Mouse (Mus musculus) stomach, postnatal 0 days (tissue): ENCODE measurements at regions not wholly inside any gene's neighbourhood (a gene's known extent, or its start where the extent isn't known, plus 50 kb on each side); places are given as distances from the start of the nearest gene placed in this dataset.
"Not testable (repeated sequence)": the region's sequence is repeated elsewhere in the genome, so short reads cannot be mapped to it uniquely, and the experiment has no call there.

ENCODE experiments used
- ATAC-seq: fragments of 200-750 bp; cut with Nextera tagmentation; 2 replicates; pipeline ENCODE4 v1.8.0; 2017; ENCODE audit not compliant: low FRiP score, low TSS enrichment
- DNase-seq: peaks from one replicate; pipeline ENCODE4 v3.0.0-alpha.2; 2016; ENCODE audit warnings: low spot score
- H3K27ac ChIP-seq: fragments of 300-500 bp; sonication (generic); replicated peaks from 2 replicates; pipeline ENCODE4 v1.5.1; 2014; ENCODE audit warnings: mild to moderate bottlenecking, control low read depth
- H3K27me3 ChIP-seq: fragments of 300-500 bp; sonication (generic); 2 replicates; pipeline ENCODE4 v1.6.1; 2014; ENCODE audit warnings: low read length; ENCODE audit not compliant: control insufficient read depth, insufficient read depth
- H3K36me3 ChIP-seq: fragments of 300-500 bp; sonication (generic); 2 replicates; pipeline ENCODE4 v1.6.1; 2014; ENCODE audit warnings: low read length, mixed read lengths; ENCODE audit not compliant: control insufficient read depth, insufficient read depth
- H3K4me1 ChIP-seq: fragments of 300-500 bp; sonication (generic); replicated peaks from 2 replicates; pipeline ENCODE4 v1.6.1; 2014; ENCODE audit warnings: antibody characterized with exemption; ENCODE audit not compliant: control insufficient read depth, insufficient read depth
- H3K4me2 ChIP-seq: fragments of 300-500 bp; sonication (generic); replicated peaks from 2 replicates; pipeline ENCODE4 v1.6.1; 2014; ENCODE audit warnings: low read depth, mild to moderate bottlenecking, control low read depth, moderate library complexity
- H3K4me3 ChIP-seq: fragments of 300-500 bp; sonication (generic); 2 replicates; pipeline ENCODE4 v1.5.1; 2014; ENCODE audit warnings: low read depth, low read length, control low read depth
- H3K9ac ChIP-seq: fragments of 300-500 bp; sonication (generic); 2 replicates; pipeline ENCODE4 v1.6.1; 2014; ENCODE audit warnings: mild to moderate bottlenecking, low read length, control low read depth, mixed read lengths
- H3K9me3 ChIP-seq: fragments of 300-500 bp; sonication (generic); 2 replicates; pipeline ENCODE4 v1.6.1; 2016; ENCODE audit warnings: low read length; ENCODE audit not compliant: control insufficient read depth
- CTCF ChIP-seq: IDR thresholded peaks from 2 replicates; pipeline ENCODE4 v1.5.1; 2016; ENCODE audit warnings: antibody characterized with exemption, low read depth, mild to moderate bottlenecking, moderate library complexity
- EP300 ChIP-seq: optimal IDR thresholded peaks from 2 replicates; pipeline ENCODE3; 2016; ENCODE audit warnings: antibody characterized with exemption
- WGBS: fragments of 180-500 bp; shearing (Covaris S2); extraction: QIAGEN DNeasy Blood & Tissue Kit; methylation state at CpG from one replicate; pipeline ENCODE4 v1.1.7; 2014; 5-methylcytosine and 5-hydroxymethylcytosine counted together

DNA sequence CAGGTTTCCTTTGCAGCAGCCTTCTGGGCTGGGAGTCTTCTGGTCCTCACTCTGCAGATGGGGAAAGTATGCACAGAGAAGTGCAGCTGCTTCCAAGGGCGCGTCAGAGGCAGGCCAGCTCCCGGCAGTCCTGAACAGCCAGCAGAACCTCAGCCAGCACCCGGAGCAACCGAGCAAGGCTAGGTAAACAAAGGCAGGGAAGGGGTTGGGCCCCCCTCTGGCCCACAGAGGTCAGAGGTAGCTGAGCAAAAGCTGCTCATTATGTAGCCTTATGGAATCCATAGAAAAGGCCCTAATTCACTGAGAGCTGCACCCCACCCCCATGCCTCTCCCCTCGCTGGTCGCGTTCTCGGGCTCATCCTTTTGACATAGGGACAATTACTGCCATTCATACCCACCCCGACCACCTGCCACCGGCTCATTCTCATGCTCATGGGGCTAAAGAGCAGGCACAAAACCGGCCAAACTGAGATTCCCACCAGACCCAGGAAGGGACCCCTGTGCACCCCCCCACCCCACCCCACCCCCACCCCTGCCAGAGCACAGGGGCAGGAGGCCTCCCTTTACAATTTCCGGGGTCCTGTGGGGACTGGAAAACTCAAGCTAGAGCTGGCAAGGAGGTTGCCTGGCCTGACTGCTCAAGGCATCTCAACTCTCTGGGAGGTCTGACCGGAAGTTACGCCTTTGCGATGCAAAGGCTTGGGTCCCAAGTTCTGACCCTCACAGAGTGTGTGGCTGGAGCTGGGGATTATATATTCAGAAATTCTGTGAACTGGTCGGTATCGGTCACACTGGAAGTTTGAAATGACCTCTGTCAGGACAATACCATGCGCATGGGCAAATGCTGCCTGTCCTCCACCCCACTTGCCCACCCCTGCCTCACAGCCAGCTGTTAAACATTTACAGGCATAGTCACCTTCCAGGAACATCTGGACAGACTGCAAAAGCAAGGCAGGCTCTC is 59.0 kb upstream of the Fzd7 start:
- H3K4me1 ChIP-seq, result 0 out of 2 replicates have a peak, but pooled peaks cover 9% of the 10 kb centered on the region
- H3K4me3 ChIP-seq, result no peak overlapping the region
- H3K27me3 ChIP-seq, result no peaks in the 10 kb centered on the region
- DNase-seq (no peak), ATAC-seq (no peak)
- H3K4me2 ChIP-seq, result 0 out of 2 replicates have a peak overlapping the region, but pooled peaks have one; percentile 6
- no peaks in the 10 kb centered on the region for H3K9me3 ChIP-seq
- TF ChIP-seq CTCF, result no peak
- no peak for TF ChIP-seq EP300
- H3K36me3 ChIP-seq, result no peaks in the 10 kb centered on the region
- whole genome bisulfite sequencing, result 29% methylated on average over 19 of the region's 19 CpGs
- H3K27ac ChIP-seq, result 0 out of 2 replicates have a peak overlapping the region, but pooled peaks have one; percentile 24
- H3K9ac ChIP-seq, result no peak overlapping the region

DNA sequence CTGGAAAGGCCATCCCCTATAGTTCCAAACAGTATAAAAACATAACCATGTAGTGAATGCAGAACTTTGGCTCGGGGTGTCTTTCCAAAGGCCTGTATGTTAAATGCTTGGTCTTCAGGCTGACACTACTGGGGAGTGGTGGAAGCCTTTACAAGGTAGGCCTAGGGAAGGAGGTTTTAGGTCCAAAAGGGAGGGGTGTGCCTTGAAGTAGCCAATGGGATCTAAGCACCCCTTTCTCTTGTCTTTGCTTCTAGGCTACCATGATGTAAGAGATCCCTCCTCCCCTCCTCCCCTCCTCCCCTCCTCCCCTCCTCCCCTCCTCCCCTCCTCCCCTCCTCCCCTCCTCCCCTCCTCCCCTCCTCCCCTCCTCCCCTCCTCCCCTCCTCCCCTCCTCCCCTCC is 56.5 kb upstream of the Fzd7 start:
- DNase-seq, H3K4me1 ChIP-seq, H3K9ac ChIP-seq, H3K4me2 ChIP-seq, H3K4me3 ChIP-seq, H3K36me3 ChIP-seq, ATAC-seq, H3K27me3 ChIP-seq, H3K9me3 ChIP-seq, H3K27ac ChIP-seq: not testable (repeated sequence)
- 94% methylated on average over 1 of the region's 1 CpGs for WGBS

DNA sequence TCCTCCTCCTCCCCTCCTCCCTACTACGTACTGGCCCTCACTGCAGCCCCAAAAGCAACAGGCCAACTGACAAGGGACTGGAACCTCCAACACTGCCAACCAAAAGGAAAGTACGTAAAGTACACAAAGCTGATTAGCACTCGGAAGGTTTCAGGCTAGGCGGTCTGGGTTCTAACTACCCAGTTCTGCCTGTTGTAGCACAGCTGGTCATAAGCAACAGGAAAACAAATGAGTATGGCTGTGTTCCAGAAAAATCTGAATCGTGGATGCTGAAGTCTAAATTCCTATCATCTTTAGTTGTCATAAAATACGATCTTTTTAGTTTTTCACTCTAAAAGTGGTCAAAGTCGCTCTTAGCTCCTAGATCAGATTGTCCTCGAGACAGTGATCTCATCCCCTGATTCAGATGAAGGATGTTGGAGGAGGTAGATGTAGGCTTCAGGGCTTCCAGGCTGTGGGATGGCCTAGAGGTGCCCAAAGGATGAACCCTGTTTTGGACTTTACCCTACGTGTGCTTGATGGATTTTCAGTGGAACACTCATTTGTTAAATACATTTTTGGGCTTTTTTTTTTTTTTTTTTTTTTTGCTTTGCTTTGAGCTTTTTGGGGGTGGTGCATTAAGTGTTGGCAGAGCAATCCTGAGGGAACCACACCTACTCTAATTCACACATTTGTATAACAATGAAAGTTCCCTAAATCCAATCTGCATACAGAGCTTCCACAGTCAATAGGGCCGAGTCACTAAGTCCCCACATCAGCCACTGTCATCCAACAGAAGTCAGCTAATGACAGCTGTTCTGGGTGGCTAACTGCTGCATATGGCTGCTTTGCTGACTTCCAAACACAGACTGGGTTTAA is 55.6 kb upstream of the Fzd7 start:
- WGBS, result 40% methylated on average over 9 of the region's 10 CpGs
- no peak overlapping the region for H3K4me3 ChIP-seq
- no peak for ATAC-seq
- H3K27ac ChIP-seq, result no peak overlapping the region
- no peak overlapping the region for H3K9ac ChIP-seq
- H3K36me3 ChIP-seq, result no peaks in the 10 kb centered on the region
- 0 out of 2 replicates have a peak, but pooled peaks cover 9% of the 10 kb centered on the region for H3K4me1 ChIP-seq
- TF ChIP-seq EP300, result no peak
- no peak for TF ChIP-seq CTCF
- H3K4me2 ChIP-seq, result no peak overlapping the region
- no peaks in the 10 kb centered on the region for H3K9me3 ChIP-seq
- H3K27me3 ChIP-seq, result no peaks in the 10 kb centered on the region
- no peak for DNase-seq

DNA sequence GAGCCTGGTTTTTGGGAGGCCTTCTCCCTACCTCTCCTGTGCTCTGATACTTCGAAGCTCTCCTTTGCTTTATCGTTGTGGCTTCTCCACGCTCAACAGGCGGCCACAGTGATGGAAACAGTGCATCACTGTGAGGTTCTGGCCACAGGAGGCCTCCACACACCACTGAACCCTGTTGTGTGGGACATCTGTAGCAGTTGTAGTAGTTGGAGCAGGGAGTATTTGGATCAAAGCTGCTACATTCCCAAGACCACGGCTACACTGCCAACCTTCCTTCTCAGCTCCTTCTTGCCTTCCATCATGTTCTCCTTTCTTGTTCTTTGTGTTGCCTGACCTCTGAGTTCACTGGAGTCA is 55.0 kb upstream of the Fzd7 start:
- no peaks in the 10 kb centered on the region for H3K27me3 ChIP-seq
- H3K9ac ChIP-seq, result no peak overlapping the region
- TF ChIP-seq CTCF (peak; percentile 63), EP300 (no peak)
- no peaks in the 10 kb centered on the region for H3K36me3 ChIP-seq
- ATAC-seq (no peak), DNase-seq (no peak)
- 70% methylated on average over 5 of the region's 5 CpGs for WGBS
- H3K27ac ChIP-seq, result no peak overlapping the region
- no peaks in the 10 kb centered on the region for H3K9me3 ChIP-seq
- H3K4me3 ChIP-seq, result no peak overlapping the region
- no peak overlapping the region for H3K4me2 ChIP-seq
- H3K4me1 ChIP-seq, result 0 out of 2 replicates have a peak, but pooled peaks cover 9% of the 10 kb centered on the region

DNA sequence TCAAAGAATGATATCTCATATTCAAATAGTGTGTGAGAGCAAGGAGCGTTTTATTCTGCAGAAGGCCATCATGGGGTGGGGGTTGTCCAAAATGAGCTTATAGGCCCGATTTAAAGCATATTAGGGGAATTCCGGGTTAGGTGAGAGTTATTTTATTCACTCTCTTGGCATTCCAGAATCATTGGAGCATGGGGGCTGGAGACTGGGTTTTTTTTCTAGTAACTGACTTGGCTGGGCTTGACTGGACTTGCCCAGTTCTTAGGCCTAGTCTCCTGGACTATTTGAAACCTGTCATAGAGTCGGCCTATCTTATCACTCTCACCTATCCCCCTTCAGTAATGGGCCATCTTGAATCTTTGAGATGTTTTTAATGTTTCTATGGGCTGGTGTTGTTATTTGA is 52.9 kb upstream of the Fzd7 start:
- Histone ChIP-seq H3K4me1 (0 out of 2 replicates have a peak, but pooled peaks cover 2% of the 10 kb centered on the region), H3K9ac (no peak overlapping the region), H3K4me2 (no peak overlapping the region), H3K27me3 (no peaks in the 10 kb centered on the region), H3K4me3 (no peak overlapping the region), H3K9me3 (no peaks in the 10 kb centered on the region), H3K27ac (no peak overlapping the region), H3K36me3 (no peaks in the 10 kb centered on the region)
- DNase-seq, result no peak
- no peak for ATAC-seq
- TF ChIP-seq CTCF (no peak), EP300 (no peak)
- WGBS, result 62% methylated on average over 4 of the region's 4 CpGs
